Mouse (Mus musculus) olfactory bulb, adult 2 months (tissue): ENCODE data around the gene Zcwpw1.

Source experiments
- CTCF ChIP-seq: fragments of 200-500 bp; IDR thresholded peaks from 2 replicates; pipeline ENCODE4 v1.5.1; 2012; ENCODE audit warnings: low read depth, mild to moderate bottlenecking, low read length, moderate library complexity; ENCODE audit not compliant: insufficient read depth
- POLR2A ChIP-seq: fragments of 200-500 bp; IDR thresholded peaks from 2 replicates; pipeline ENCODE4 v1.6.1; 2012; ENCODE audit warnings: mild to moderate bottlenecking, low read depth, low read length, moderate library complexity; ENCODE audit not compliant: insufficient read depth

GRCm38 (mm10) chr5:137828694-137829093, 41.1 kb downstream of the Zcwpw1 start:
- no peak for TF ChIP-seq CTCF
- no peak for TF ChIP-seq POLR2A
